Mouse (Mus musculus): ENCODE data around the gene Rbp1.
A peak's percentile ranks its signal among the peaks of the same experiment; 100 is the strongest.

Gene Rbp1

DNA sequence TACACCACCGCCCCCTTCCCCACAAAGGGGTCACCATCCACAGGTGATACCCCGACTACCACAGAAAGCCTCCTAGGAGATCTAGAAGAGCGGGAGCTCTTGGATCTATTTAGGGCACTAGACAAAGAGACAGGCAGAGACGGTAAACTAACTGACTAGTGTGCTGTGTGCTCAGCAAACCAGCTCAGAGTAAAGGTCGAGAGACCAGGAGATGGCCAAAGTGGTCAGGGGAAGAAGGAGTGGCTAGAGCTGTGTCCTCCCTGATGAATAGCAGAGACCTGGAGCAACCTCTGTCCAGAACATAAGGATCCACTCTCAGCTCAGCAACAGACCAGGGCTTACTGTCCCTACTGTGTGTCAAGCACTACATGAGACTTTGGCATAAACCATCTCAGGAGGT lies at the start of gene Rbp1:
Gene Rbp1, plus strand, starts transcription at position 306 of the 400 bp plus-strand sequence.
- no peak for DNase-seq

DNA sequence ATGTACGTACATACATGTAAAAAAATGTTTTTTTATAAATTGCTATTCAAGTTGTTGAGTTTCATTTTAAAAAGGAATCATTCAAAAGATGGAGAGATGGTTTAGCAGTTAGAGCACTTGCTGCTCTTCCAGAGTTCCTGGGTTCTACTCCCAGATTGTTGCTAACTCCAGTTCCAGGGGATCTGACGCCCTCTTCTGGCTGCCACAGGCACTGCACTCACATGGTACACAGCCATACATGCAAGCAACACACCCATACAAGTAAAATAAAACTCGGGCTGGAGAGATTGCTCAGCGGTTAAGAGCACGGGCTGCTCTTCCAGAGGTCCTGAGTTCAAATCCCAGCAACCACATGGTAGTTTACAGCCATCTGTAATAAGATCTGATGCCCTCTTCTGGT lies 49.4 kb upstream of the Rbp1 start:
- DNase-seq, result no peak

DNA sequence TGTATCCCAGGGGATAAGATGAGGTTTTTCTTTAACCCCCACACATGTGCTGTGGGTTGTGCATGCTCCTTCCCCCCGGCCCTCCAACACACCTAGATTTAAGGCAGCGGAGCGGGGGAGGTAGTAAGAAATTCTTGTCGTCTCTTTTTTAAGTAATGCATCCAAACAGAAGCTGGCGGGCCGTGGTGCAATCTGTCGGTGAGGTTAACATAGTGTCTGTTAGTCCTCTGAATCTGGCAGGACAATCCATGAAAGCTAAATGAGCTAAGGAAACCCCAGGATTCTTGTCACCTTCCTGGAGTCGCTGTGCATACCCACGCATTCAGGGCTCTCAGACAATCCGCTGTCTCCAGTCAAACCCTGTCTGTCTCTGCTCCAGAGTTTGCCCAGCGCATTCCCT lies 47.9 kb upstream of the Rbp1 start:
- no peak for DNase-seq

DNA sequence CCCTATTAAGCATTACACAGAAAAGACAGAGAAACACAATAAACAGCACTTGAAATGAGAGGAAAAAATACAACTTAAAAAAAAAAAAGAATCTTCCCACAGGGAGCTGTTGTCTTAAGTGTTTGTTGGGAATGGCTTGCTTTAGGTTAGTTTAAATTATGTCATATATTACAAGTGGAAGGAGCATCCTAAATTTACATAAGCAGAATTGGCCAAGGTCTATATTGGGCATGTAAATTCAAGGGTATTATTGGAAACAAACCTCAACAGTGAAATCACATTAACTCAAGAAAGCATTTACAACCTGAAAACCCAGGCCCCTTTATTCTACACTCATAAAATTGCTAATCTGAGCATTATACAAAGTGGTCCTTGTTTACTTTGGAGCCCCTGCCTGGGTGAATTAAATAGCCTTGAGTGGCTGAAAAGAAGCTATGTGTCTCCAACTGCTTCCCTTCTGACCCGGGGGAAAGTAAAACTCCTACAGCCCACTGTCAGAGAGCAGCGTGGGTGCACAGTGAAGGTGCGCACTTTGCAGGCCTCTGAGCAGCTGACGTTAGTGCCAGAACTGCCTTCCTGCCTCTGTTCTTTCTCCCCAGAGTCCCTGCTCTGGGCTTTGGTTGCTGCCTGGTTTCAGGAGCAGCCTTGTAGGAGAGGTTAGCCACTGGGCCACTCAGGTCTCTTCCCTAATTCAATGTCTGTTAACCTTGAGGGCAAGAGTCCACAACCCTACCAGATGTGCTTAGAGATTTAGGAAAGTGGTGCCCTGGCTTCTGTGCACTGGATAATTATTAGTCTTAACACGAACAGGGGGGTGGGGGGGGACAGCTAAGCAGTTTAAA lies 47.2 kb upstream of the Rbp1 start:
- no peak for DNase-seq

DNA sequence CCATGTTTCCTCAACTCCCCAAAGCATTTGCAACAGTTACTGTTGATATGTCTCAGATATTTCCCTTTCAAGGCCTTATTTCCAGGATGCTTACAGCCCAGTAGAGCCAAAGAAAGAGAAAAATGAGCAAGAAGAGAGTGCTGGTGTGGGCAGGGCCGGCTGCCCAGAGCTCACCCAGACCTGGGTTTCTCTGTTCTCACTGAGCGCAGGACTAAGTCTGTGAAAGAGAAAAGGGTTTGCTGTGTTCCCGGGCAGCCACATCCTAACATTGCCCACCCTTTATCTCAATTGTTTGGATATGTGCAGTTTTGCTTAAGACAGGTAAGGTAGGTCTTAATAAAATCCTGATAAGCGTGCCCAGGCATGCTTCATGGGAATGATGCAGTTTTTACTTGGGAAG lies 43.0 kb upstream of the Rbp1 start:
- DNase-seq, result no peak

DNA sequence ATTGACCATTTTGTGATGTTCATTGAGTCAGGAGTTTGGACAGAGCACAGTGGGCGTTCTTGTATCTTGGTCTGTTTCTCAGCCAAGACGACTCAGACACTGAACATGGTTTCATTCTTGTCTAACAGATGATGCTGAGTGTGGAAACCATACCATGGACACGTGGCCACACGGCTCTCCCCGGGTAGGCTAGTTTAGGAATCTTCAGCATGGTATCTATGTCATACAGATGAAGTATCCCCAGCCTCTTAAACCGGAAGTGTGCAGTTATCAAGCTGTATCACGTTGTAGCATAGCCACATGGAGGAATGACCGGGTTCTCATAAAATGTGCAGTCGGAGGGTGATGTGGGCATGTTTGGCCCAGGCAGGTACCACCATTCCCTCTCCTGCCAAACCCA lies 42.2 kb upstream of the Rbp1 start:
- DNase-seq, result no peak

DNA sequence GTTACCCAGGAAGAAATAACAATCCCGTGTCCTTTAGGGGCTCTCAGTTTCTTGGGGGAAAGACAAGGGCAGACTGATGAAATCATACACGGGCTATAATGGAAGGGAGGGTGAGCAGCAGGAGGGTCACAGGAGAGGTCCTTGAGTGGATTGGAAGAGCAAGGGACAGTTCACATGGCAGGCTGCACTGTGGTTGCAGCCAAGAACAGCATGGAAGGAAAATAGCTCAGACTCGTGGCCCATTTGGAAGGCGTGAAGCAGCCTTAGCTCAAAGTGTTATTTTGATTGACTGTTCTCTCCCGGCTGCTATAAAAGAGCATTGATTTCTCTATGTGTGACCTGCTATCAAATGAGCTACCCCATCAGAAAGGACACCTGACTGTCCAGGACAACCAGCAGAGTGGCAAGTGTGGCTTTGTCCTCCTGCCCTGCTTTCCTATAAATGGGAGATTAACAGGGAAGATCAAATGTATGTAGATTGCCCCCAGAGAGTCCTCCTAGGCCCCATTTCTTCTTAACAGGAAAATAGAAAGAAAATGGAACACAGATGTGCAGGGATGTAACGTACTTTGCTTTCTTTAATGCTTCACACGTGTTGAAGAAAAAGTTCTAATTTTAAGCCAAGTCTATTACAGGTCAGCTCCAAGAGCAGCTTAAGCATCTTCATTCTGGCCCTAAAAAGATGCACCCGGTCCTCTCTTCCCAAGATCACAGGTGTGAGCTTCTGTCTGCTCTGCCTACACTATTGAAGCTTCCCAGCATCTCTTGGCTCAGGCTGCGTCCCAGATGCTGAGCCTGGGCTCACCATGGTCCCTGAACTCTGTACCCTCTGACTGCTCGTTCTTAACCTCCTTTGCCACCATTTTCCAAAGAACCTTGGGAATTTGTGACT lies 34.8 kb upstream of the Rbp1 start:
- no peak for DNase-seq

DNA sequence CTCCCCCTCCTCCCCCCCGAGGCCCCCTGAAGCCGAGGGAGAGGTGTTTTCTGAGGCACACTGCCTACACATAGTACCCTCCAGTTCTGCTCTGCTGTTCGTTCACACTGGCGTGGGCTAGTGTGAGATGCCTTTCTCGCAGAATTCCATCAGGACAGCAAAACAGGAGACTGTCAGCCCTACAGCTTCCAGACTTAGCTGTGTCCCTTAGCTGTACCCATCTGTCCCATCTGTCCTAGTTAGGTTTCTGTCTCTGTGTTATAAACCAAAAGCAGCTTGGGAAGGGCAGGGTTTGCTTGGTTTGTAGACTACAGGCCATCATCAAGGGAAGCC lies 34.2 kb upstream of the Rbp1 start:
- no peak for DNase-seq

DNA sequence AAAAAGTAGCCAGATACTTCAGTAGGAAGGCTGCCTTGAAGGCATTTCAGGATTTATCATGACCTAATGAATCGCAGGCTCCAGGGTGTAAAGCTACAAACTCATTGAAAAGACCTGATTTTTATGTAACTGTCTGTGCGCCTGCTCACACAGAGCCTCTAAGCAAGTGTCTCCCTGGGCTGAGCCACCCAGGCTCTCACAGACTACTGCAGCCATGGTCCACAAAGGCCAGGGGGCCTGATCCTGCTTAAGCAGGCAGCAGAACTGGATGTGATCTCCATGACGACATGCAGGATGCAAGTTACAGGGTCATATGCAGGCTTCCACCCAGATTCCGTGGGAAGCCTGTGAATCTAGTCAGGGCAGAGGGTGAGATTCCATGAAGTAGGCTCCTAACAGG lies 29.3 kb upstream of the Rbp1 start:
- no peak for DNase-seq

DNA sequence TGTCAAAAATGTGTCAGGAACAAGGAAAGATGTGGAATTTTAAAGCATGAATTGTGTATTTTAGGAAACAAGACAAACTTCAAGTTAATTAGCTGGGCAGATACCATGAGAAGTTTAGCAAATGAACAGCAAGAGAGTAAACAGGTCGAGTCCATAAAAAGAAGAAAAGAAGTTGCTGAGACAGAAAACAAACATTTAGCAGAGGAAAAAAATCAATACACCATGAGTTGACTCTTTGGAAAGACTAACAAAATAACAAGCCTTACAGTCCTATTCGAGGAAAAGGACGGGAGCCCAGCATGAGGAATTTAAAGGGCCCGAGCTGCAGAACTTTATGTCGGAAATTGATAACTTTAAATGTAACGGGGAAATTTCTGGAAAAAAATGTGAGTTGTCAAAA lies 25.6 kb upstream of the Rbp1 start:
- no peak for DNase-seq

DNA sequence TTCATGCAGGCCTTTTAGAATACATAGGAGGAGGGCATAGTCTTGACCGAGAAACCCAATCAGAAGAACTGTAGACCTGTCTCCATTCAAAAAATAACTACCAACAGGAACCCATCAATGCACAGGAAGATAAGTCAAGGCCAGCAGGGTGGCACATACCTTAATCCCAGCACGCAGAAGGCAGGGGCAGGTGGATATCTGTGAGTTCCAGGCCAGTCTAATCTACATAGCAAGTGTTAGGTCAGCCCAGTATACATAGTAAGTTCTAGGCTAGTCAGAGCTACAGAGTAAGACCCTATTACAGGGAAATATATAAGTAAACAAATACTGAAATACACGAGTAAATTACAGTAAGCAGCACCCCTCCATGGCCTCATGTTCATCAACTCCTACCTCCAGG lies 24.9 kb upstream of the Rbp1 start:
- DNase-seq, result no peak

DNA sequence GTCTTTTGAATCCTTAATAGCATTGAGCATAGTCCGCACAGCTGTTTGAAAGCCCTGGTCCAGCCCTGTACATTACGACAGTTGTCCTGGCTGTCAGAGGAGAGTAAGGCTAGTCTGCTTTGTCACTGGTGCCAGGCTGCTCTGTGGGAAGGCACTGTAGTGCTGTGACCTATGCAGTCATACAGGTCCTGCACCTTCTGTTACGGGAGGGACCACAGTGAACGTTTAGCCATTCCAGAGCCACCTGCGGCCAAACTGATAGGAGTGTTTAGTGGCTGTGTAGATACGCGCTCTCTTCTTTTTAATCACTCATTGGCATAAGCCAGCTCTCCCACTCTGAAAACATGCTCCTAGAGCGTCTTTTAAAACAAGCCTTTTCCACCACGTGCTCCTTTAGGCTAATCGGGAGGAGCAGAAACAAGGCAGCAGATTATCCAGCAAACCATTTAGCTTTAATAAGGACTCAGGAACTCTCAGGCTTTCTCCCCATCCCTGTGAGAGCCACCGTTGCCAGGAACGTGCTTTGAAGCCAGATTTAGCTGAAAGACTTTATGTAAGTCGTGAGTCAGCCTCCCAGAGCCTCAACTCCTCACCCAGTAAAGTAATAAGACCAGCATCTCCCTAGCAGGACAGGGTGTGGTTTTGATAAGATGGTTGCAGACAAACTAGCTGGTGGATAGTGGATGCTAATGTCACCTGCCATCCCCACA lies 22.4 kb upstream of the Rbp1 start:
- peak; percentile 14 to 15 for DNase-seq

DNA sequence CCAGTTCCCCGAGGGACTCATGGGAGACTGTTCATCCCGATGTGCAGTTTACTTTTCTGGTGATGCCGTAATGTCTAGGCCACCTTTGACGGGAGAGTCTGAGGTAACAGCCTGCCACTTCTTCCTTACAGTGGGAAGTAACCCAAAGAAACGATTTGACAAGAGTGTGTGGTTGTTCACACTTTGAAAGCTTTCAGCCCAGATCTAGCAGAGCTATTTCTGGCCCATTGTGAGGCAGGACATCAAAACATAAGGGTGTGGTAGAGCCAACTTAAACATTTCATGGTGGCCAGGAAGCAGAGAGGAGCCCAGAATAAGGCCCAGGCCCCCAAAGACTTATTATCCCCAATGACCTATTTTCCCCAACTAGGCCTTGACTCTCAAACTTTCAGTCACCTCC lies 21.1 kb upstream of the Rbp1 start:
- DNase-seq, result no peak

DNA sequence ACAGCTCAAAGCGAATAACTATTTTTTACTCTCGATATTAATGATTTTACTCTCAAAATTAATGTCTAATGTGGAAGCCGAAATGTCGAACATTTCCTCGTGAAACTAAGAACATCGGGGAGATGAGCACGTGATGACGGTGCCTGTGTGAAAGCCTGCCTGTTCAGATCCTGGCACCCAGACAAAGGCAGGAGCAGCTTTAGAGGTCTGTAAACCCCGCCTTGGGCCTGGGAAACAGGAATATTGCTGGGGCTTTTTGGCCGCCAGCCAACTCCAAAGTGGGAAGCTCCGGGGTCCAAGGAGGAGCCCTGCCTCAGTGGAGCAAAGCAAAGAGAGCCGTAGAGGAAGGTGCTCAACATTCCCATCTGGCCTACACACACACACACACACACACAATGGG lies 15.0 kb upstream of the Rbp1 start:
- no peak for DNase-seq

DNA sequence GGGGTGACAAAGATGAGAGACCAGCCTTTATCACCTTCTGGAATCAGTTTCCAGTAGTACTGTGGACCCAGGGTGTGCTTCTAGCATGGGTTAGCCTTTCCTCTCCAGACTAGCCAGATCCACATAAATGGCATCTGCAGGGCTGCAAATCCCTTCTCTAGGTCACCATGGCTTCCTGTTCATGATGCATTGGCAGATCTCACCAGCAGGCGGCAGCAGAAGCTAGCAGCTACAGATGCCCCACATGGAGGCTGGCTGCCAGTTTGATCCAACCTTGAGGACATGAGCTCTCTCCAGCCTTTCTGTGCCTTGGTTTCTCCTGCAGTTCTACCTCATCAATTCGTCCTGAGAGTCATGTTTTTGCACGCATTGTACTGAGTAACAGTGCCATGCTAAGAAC lies 13.6 kb upstream of the Rbp1 start:
- peak; percentile 43 to 46 for DNase-seq

DNA sequence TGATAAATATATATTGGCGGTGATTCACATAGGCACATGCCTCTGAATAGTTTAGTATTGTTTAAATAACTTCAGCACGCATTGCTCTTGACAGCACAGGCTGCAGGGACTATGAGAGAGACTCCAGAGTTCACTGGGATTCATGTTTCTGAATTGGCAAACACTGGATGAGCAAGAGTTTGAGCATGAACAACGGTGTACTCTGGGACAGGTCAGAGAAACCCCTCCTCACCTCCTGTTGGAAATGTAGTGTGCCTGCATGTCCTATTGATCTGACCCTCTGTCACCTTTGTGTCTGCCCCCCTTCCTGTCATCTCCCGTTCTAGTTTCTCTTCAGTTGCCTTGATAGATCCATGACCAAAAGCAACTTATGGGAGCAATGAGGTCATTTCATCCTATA lies 7.3 kb upstream of the Rbp1 start:
- no peak for DNase-seq

DNA sequence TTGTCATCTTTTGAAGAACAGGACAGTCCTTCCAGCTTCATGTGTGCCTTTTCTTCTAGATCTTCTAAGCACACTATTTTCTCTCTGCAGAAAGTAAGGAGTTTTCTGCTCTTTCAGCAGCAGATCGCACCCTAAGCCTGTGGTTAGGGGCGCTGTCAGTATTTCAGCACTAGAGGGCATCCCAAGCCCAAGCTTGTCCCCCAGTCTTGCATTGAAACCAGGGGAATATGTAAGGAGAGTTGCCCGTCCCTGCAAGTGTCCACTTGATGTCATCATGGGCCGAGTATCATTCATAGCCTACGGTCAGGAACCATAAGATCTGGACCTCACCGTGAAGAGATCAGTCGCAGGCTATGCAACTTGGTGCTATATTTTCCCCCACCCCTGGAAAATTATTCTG lies 4.8 kb upstream of the Rbp1 start:
- DNase-seq, result no peak

DNA sequence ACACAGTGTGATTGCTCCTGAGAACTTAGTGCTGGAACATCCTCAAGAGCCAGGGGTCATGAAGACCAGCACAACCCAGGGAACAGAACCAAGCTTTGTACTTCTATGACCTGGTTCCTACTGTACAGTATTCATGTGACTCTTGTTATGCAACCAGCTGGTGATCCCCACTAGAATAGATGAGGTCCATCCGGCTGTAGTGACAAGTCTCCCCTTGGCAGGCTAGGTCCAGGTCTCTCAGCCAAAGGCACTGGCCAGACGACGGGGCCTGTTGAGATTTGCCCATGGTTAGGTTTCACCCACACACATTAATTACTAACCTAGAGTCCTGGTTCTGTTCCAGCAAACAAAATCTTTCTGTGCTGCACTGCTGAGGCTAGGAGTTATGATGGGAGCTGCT lies 4.4 kb upstream of the Rbp1 start:
- DNase-seq, result no peak

DNA sequence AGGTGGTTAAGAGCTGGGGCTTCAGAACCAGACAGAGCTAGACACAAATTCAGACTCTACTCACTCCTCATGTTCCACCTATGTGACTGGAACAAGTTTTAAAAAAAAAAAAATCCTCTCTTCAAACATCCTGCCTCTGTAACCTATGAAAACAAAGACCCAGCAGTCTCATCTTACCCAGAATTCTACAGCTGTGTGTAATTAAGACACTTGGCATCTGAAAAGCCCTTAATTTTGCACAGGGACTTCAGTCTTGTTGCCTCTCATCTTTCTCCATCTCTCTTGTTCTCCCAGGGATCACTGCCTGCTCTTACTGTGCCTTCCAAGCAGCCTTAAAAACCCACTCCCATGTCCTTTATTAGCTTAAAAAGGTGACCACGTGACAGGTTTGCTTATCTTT lies 2.1 kb upstream of the Rbp1 start:
- DNase-seq, result no peak

DNA sequence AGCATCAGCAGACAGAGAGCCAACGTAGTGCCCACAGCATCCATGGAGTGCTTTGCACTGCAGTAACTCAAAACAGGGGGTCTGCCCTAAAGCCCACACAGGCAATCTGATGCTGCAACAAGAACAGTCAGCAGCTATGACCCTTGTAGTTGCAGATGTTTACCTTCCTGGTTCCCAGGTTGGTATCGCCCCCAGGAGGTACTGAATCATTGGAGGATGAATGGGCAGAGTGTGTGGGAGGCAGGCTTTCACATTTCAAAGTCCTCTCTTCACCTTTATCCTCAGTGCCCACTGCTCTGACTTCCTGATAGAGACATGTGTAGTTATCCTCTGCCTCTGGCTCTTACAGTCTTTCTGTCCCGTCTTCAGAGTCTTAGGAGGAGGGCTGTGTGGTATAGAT lies 858 bp upstream of the Rbp1 start:
- DNase-seq, result no peak

DNA sequence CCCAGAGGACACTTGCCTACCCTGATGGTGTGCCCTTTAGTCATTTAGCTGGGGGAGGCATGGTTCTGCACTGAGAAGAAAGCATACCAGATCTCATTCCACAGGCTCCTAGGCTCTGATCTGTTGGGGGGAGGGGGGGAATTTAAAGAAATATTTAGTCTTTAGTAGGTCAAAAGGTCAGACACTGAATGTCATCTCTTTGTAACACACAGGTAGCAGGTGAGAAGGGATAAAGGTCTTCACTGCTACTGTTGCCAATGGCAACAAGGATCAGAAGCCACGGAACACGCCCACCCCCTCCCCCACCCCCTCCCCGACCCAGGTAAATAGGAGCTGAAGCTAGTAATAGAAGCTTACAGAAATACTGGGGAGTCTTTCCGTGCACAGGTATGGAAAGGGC lies 930 bp downstream of the Rbp1 start:
- no peak for DNase-seq

DNA sequence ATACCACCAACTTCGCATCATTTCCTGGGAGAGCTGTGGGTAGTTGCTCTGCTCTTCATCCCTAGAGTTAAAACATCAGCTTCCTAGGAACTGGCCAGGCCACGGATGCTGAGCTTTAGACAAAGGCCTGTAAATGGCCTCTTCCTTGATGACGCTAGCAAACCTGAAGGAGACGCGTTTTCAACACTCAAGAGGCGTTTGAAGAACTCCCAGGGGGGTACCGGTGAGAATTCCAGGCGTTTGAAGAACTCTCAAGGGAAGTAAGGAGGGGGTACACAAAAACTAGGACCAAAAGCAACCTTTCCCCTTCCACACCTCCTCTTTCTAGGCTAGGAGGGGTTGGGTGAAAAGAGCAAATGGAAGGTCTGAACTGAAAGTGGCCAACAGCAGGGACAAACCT lies 1.5 kb downstream of the Rbp1 start:
- no peak for DNase-seq

DNA sequence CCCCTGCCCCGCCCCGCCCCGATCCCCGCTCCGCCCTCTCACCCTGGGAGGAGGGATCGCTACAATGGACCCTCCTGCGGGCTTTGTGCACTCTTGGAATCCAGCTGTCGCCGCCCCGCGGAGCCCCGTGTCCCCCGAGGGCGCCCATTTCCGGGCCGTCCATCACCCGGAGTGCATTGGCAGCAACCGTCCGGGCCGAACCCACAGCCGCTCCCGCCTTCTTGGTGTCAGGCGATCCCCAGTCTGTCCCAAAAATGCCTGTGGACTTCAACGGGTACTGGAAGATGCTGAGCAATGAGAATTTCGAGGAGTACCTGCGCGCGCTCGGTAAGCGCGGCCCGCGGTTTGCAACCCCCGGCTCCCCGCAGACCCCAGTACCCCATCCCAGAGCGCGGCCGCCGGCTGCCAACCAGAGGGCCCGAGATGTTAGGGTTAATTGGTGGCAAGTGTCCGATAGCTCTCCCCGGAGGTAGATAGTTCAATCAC lies 2.0 kb downstream of the Rbp1 start:
- no peak for DNase-seq

All from cerebellum, postnatal 36 days (tissue).